Mouse (Mus musculus): ENCODE data around the gene Mybpc3.
"Not testable (repeated sequence)": the region's sequence is repeated elsewhere in the genome, so short reads cannot be mapped to it uniquely, and the experiment has no call there.

The Mybpc3 gene

DNA sequence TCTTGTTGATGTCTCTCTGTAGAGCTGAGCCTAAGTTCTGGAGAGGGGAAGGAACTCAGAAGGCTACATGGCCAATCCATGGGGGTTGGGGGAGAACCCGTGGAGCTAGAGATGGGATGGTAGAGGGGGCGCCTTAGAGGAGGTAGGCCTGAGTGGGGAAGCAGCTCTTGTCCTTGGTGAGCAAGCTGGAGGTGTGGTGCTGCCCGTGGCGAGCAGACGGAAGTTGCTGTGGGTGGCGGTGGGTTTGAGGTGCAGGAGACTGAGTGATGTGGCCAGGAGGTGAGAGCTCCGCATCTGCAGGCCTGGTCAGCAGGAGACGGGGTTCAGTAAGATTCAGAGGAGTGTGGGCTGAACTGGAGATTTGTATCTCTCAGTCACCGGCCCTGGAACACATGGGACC lies 30.5 kb upstream of the Mybpc3 start:
- no peak for DNase-seq (ENCODE audit: low spot score in 2 of 2)

DNA sequence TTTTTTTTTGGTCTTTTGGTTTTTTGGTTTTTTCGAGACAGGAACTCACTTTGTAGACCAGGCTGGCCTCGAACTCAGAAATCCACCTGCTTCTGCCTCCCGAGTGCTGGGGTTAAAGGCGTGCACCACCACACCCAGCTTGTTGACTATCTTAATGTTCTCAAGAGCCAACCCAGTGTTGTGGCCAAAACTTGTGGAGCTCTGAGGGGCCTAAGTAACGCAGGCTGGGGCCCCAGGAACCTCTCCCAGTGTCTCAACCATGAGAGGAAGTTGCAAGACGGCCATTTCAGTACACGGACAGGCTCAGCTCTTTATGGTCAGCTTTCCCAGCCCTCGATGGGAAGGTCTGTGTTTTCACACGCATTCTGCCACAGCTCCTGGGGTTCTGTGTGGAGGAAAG lies 29.0 kb upstream of the Mybpc3 start:
- DNase-seq (ENCODE audit: low spot score in 2 of 2) = no peak

DNA sequence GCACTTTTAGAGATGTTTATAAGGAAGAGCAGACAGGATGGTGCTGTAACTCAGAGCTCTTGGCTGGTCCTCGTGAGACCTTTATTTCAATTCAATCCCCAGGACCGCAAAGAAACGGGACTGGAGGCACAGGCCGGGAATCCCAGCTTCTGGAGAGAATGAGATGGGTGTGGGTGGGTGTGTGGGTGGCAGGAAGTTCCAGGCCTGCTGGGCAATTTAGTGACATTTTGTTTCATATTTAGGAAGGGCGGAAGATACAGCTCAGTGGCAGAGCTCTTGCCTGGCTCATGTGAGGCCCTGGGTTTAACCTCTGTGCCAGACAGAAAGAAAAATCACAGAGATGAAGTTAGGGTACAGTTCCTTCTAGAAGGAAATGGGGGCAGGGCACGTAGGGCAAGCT lies 27.7 kb upstream of the Mybpc3 start:
- DNase-seq (ENCODE audit: low spot score in 2 of 2) = no peak

DNA sequence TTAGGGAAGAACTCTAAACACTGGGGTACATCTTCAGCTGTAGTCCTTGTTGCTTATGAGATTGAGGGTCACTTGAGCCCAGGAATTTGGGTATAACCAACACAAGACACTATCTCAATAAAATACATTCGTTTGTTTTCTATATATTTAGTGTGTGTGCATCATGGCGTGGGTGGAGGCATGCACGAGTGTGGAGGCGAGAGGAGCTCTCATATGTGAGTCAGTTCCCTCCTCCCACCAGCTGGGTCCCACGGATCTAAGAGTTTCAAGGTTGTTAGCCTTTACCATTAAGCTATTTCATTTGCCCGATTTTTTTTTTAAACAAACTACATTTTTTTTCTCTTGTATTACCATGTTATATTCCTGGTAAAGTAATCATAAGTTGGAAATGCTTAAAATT lies 27.1 kb upstream of the Mybpc3 start:
- DNase-seq (ENCODE audit: low spot score in 2 of 2) = no peak

DNA sequence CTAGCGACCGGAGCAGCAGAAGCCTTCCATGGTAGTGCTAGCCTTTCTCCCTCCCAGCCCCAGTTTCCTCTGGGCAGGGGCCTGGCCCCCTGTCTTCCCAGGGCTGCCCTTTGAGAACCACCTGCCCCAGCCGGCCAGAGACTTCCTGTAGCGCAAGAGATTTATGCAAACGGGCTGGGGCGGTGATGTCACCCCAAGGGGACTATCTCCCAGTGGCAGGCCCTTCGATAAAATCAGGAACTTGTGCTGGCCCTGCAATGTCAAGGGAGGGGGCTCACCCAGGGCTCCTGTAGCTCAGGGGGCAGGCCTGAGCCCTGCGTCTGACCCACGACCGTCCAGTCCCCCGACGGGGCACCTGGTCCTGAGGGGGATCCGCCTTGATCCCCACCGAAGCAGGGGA lies 21.4 kb upstream of the Mybpc3 start:
- no peak for DNase-seq (ENCODE audit: low spot score in 2 of 2)

DNA sequence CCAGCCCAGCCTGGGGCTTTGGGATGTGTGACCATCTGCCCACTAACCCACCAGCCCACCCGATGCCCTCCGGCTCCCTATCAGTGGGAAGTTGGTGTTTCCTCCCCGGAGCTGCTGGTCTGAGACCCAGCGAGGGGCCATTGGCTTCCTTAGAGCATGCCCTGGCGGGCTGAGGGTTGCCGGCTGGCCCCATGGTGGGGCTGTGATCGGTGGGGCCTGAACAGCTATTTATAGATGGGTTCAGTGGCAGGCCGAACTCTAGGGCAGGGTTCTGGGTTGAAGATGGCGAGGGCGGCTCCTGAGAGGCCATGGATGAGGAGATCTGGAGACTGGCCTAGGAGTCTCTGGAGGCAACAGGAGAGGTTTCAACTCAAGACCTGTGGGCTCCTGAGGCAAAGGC lies 20.9 kb upstream of the Mybpc3 start:
- no peak for DNase-seq (ENCODE audit: low spot score in 2 of 2)

DNA sequence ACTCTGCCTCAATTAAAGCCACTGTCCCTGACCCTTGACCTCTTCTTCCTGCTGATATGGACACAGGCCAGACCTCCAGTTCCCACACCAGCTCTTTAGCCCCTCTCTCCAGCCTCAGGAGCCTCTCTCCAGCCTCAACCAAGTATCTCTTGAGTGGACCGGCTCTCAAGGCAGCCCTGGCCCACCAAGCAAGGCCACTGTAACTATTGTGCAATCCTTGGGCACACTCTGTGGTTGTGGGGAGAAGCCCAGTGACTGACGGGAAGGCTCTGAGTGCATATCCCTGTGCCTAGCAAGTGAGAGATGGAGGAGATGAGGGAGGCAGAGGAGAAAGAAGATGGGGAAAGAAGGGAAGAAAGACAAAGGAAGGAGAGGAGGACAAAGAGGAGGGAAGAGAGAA lies 19.8 kb upstream of the Mybpc3 start:
- DNase-seq (ENCODE audit: low spot score in 2 of 2) = no peak

DNA sequence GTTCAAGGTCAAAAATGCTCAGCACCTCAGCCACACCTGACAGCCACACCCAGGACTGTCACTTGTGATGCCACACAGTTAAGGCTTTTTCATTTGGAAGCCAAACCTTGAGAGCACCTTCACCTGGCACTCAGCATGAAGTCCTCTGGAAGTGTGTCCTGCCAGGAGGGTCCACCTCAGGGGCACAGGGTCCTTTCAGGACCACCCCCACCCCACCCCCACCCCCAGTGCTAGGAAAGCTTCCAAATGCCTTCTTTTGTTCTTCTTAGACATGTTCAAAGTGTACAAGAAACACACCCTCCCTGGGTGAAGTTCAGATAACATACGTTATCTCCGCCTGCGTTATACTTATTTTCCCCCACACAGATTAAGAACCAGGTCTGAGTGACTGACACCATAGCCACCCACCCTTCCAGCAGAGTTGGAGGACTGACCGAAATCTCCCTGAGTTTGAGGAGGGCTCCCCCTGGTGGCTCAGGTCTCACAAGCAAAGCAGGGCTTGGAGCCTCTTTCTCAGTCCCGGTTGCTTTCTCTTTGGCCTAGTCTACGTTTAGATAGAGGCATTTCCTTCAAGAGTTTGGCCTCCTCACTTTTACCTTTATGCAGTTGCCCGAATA lies 16.7 kb upstream of the Mybpc3 start:
- DNase-seq (ENCODE audit: low spot score in 2 of 2) = peak; percentile 90 to 91

DNA sequence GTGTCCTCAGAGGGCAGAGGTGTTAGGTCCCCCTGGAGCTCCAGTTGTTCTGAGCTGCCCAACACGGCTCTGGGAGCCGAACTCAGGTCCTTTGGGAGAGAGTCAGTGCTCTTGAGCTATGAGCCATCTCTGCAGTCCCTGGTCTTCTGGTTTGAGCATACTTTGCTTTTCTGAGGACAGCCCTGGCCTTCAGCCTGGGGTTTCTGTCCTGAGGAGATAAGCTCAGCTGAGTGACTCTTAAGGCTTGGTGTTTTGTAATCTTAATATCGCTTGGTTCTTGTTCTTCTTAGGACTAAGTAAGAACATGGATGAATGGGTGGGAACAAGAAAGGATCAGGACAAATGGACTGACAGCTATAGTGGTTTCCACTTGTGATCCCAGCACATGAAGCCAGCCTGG lies 9.8 kb upstream of the Mybpc3 start:
- no peak for DNase-seq (ENCODE audit: low spot score in 2 of 2)

DNA sequence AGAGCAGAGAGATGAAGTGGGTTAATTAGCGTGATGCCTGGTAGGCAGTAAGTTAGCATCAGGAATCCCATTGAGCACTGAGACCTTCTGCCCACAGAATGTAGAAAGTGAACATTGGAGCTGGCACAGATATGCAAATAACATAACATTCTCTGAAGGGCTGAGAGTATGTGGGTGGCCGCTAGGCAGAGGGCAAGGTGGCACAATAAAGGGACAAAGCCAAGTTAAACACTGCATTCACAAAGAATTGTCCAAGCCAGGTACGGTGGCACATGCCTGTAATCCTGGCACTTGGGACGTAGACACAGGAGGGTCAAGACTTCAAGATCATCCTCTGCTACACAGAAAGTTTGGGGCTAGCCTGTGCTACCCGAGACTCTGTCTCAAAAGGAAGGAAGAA lies 8.7 kb upstream of the Mybpc3 start:
- no peak for DNase-seq (ENCODE audit: low spot score in 2 of 2)

DNA sequence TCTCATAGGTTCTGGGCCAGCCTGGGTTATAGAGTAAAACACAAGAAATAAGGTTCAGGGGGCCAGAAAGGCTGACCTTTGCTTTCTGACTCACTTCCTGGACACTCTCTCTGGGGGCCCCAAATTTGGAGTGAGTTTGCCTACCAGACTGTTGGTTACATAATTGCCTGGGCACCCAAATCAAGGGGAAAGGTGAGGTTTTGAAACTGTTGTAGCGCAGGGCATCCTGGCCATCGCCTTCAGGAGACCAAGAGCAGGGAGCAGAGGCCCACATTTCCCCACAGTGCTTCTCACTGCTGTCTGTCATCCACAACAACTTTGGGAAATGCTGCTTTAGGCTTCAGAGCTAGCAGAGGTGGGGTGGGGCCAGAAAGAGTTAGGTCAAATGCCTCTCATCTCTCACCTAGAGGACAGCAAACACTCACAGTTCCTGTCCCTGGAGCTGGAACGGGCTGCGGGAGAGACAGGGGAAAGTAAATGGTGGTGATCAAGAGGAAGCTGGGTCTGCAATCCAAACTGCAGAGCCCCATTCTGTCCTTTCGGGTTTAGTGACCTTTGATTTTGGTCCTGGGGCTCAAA lies 8.0 kb upstream of the Mybpc3 start:
- no peak for DNase-seq (ENCODE audit: low spot score in 2 of 2)

DNA sequence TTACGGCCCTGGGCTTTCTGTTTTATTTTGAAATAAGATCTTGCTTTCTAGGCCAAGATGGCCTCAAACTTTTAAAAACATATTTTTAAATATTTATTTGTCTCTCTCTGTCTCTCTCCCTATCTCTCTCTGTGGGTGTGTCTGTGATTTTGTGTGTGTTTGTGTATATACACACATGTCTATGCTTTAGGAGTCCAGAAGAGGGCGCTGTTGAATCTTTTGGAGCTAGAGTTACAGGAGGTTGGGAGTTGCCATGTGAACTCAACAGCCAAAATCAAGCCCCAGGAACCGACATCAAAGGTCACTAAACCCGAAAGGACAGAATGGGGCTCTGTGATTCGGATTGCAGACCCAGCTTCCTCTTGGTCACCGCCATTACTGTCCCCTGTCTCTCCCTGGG lies 7.5 kb upstream of the Mybpc3 start:
- no peak for DNase-seq (ENCODE audit: low spot score in 2 of 2)

DNA sequence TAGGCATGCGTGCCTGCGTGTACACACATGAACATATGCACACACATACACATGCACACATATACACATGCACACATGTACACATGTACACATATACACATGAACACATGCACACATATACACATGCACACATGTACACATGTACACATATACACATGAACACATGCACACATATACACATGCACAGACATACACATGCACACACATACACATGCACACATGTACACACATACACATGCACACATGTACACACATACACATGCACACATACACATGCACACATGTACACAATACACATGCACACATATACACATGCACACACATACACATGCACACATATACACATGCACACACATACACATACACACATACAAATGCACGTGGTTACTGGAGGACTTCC lies 6.1 kb upstream of the Mybpc3 start:
- DNase-seq (ENCODE audit: low spot score in 2 of 2) = not testable (repeated sequence)

DNA sequence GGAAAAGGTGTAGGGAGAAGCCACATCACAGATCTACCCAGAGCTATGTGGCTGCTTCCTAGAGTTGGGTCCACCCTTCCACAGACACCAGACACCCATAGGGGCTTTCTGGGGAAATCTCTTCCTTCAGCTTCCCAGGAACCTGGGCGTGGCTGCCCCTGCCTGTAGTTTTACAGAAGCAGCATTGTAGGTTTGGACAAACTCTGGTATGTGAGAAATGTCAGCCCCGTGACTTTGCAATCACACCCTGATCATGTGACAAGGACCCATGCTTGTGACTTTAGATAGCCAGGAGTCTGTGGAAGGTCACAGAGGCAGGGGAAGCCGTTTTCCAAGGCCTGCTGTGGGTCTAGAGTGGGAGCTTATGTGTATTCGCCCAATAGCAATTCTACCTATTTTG lies 5.5 kb upstream of the Mybpc3 start:
- DNase-seq (ENCODE audit: low spot score in 2 of 2) = no peak

DNA sequence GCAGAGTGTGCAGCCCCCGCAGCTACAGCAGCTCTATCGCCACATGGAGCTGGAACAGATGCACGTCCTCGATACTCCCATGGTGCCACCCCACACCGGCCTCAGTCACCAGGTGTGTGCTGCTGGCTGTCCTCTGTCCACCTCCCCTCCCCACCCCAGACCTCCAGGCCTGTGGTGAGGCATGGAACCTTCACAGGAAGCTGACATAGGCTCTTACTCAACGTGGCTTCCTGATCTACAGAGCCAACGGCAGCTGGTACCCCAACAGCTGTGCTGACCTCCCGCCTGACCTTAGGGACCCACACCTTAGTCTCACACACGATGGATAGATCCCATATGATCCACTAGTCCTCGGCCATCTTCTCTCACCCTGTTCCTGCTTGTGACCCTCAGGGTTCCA lies 4.6 kb upstream of the Mybpc3 start:
- DNase-seq (ENCODE audit: low spot score in 2 of 2) = no peak

DNA sequence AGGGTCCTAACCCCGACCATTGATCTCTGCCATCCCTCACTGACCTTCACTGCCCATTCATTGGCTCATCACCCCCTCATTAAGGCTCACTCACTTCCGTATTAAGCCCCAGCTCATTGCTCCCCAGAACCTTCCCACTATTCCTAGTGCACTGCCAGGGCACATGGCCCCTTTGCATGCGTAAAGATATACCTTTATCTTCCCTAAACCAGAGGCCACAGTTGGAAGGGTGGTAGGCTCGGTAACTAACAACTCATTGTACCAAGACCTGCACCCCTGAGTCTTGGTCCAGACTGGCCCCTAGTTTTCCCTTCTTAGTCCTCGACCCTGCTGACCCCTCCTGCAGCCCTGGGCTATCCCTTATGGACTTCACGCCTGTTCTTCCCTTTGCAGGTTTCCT lies 4.1 kb upstream of the Mybpc3 start:
- no peak for DNase-seq (ENCODE audit: low spot score in 2 of 2)

DNA sequence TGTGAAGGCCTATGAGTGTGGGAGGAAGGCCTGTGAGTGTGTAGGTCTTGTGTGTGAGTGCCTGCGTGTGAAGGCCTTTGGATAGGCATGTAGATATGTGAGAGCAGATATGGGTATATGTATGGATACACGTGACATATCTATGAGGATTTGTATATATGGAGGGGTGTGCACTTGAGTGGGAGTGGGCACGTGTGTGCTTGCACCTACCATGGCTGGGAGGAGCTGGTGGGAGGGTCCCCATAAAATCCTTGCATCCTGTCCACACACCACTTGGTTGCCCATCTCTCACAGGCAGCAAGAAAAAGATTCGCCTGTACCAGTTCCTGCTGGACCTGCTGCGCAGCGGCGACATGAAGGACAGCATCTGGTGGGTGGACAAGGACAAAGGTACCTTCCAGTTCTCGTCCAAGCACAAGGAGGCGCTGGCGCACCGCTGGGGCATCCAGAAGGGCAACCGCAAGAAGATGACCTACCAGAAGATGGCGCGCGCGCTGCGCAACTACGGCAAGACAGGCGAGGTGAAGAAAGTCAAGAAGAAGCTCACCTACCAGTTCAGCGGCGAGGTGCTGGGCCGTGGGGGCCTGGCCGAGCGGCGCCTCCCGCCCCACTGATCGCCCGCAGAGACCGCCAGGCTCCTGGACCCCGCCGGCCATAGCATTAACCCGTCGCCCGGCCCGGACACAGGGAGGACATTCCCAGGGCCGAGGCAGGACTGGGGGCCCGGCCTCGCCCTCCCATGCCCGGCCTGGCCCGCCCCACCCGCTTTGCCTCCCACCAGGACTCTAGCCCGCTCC lies 3.0 kb upstream of the Mybpc3 start:
- peak; percentile 95 to 96 for DNase-seq (ENCODE audit: low spot score in 2 of 2)

DNA sequence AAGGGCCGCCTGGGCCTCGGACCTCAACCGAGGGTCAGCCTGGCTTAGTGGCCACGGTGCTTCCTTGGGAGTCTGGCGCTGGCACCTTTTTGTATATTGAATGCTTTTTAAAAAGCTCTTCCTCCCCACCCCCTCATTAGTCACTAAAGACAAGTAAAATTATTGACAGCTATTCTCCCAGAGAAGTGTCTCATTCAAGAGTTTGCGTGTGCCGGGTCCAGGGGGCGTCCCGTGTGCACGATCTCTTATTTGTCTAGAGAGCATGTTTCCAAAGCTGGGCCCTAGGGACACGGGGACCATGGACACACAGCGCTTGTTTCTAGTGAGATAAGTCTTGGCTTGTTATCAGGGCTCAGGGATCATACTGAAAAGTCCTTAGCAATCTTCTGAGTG lies 2.4 kb upstream of the Mybpc3 start:
- DNase-seq (ENCODE audit: low spot score in 2 of 2) = no peak

DNA sequence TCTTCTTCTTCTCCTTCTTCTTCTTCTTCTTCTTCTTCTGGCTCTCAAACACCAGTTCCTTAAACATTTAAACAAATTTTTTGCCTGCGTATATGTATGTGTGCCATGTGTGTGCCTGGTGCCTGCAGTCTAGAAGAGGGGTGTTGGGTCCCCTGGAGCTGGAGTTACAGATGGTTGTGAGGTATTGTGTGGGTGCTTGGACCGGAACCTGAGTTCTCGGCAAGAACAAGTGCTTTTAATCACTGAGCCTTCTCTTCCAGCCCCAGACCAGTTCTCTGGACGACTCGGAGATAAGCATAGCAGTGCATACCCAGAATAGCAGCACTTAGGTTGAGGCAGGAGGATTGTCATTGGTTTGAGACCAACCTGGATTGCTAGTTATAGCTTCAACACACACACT lies 1.1 kb upstream of the Mybpc3 start:
- DNase-seq (ENCODE audit: low spot score in 2 of 2) = no peak

DNA sequence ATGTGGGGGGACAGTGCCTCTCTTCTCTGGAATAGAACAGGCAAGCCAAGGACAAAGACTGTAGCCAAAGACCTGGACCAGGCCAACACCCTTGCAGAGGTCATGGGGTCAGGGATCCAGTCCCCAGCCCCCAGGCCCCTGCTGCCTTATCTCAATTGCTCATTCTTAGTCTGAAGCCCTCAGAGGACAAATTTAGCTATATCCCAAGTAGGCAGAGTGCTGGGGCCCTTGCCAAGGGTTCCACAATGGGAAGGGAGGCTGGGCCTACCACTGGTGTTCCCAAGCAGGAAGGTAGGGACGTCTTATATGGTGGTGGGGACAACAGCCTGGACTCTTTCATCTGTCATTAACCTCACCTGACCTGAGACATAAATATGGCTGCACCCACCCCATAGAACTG lies 703 bp downstream of the Mybpc3 start:
- no peak for DNase-seq (ENCODE audit: low spot score in 2 of 2)

DNA sequence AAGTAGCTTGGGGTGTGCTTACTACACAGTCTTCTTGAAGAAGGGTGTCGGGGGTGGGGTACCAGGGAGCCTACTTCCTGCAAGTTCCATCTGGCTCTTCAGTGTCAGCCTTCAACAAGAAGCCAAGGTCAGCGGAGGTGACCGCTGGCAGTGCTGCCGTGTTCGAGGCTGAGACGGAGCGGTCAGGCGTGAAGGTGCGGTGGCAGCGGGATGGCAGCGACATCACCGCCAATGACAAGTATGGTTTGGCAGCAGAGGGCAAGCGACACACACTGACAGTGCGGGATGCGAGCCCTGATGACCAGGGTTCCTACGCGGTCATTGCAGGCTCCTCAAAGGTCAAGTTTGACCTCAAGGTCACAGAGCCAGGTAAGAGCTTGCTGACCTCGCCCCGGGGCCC lies 1.1 kb downstream of the Mybpc3 start:
- DNase-seq (ENCODE audit: low spot score in 2 of 2) = no peak

DNA sequence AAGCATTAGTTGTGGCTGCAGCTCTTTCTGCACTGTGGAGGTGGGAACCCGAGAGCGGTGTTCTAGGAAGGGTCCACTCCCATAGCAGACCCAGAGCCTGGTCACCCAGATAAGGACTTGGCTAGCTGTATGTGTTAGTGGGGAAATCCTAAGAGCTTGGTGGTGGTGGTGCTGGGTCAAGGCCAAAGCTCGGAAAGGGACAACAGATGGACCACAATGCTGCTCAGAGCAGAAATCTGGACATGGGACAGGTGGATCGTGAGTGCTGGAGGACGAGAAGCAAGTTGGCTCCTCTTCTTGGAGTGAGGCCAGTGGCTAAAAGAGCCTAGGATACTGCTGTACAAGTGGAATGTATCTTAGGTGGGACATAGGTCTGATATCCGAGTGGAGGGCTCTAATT lies 1.6 kb downstream of the Mybpc3 start:
- no peak for DNase-seq (ENCODE audit: low spot score in 2 of 2)

DNA sequence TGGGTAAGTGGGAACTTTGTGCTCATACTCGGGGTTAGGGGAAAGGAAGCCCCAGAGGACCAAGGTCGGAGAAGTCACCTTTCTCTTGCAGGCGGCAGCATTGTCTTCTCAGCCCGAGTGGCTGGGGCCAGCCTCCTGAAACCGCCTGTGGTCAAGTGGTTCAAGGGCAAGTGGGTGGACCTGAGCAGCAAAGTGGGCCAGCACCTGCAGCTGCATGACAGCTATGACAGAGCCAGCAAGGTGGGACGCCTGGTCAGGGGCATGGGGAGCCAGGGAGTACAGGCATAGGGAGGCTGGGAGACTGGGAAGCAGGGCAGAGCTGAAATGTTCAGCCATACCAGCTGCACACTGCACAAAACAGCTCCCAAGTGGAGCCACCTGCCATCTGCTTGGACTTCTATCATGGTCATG lies 2.3 kb downstream of the Mybpc3 start:
- no peak for DNase-seq (ENCODE audit: low spot score in 2 of 2)

DNA sequence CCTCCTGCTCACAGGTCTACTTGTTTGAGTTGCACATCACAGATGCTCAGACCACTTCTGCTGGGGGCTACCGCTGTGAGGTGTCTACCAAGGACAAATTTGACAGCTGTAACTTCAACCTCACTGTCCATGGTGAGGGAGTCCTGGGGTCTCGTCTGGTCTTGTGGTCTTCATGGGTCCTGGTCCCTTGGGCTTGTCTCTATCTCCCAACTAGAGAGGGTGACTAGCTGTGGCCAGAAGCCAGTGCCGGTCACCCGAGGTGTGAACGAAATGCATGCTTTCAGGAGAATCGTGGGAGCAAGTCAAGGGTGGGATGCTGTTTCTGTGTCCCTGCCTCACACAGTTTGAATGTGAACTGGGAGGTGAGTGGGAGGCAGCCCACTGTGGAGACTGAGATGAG lies 3.1 kb downstream of the Mybpc3 start:
- no peak for DNase-seq (ENCODE audit: low spot score in 2 of 2)
